Mouse (Mus musculus): ENCODE data around the gene Col6a6. TPM values are rescaled to one million over a fixed set of nuclear protein-coding genes. Genes with fewer than 3 reads are reported as not detected.

Gene Col6a6
- polyA plus RNA-seq, 1 experiment from 2014 or later = 0.02 TPM

GRCm38 (mm10) chr9:105762274-105762673 is 65.7 kb downstream of the Col6a6 start:
- Histone ChIP-seq H3K27ac (no peak overlapping the region), H3K36me3 (replicated peaks) (no peaks in the 10 kb centered on the region), H3K9me3 (no peaks in the 10 kb centered on the region), H3K4me3 (no peak overlapping the region), H3K27me3 (ENCODE audit: poor library complexity, severe bottlenecking) (no peaks in the 10 kb centered on the region), H3K4me1 (no peaks in the 10 kb centered on the region)
- 90% methylated on average over 7 of the region's 7 CpGs for WGBS
- no peak for DNase-seq (ENCODE audit: extremely low spot score, low spot score)

- Histone ChIP-seq H3K36me3 (replicated peaks) (no peaks in the 10 kb centered on the region), H3K4me3 (no peak overlapping the region)
- 85% methylated on average over 5 of the region's 5 CpGs for WGBS
These were observed 69.1 kb downstream of the Col6a6 start for GRCm38 (mm10) chr9:105758861-105759260.

GRCm38 (mm10) chr9:105758173-105758765 is 69.7 kb downstream of the Col6a6 start:
- no peaks in the 10 kb centered on the region for H3K36me3 ChIP-seq (replicated peaks)
- no peaks in the 10 kb centered on the region for H3K27me3 ChIP-seq (ENCODE audit: poor library complexity, severe bottlenecking)
- H3K9me3 ChIP-seq = no peaks in the 10 kb centered on the region
- 85% methylated on average over 14 of the region's 14 CpGs for WGBS
- H3K4me1 ChIP-seq = no peaks in the 10 kb centered on the region
- no peak overlapping the region for H3K4me3 ChIP-seq
- H3K27ac ChIP-seq = no peak overlapping the region
- no peak for DNase-seq (ENCODE audit: extremely low spot score, low spot score)

More at GRCm38 (mm10) chr9:105758861-105759260, 69.1 kb downstream of the Col6a6 start:
- Histone ChIP-seq H3K4me1 (no peaks in the 10 kb centered on the region), H3K9me3 (no peaks in the 10 kb centered on the region), H3K27me3 (ENCODE audit: poor library complexity, severe bottlenecking) (no peaks in the 10 kb centered on the region), H3K27ac (no peak overlapping the region)
- no peak for DNase-seq (ENCODE audit: extremely low spot score, low spot score)

GRCm38 (mm10) chr9:105754256-105754655 is 73.7 kb downstream of the Col6a6 start:
- Histone ChIP-seq H3K36me3 (replicated peaks) (no peaks in the 10 kb centered on the region), H3K27me3 (ENCODE audit: poor library complexity, severe bottlenecking) (no peaks in the 10 kb centered on the region), H3K9me3 (no peaks in the 10 kb centered on the region), H3K27ac (no peak overlapping the region), H3K4me1 (no peaks in the 10 kb centered on the region), H3K4me3 (no peak overlapping the region)
- WGBS = 66% methylated on average over 1 of the region's 1 CpGs
- DNase-seq (ENCODE audit: extremely low spot score, low spot score) = no peak

GRCm38 (mm10) chr9:105745861-105746260 is 82.1 kb downstream of the Col6a6 start:
- Histone ChIP-seq H3K36me3 (replicated peaks) (no peaks in the 10 kb centered on the region), H3K4me1 (no peaks in the 10 kb centered on the region), H3K27me3 (ENCODE audit: poor library complexity, severe bottlenecking) (no peaks in the 10 kb centered on the region), H3K9me3 (peaks cover 3% of the 10 kb centered on the region; the same call in 1 of the 2 replicates), H3K4me3 (no peak overlapping the region), H3K27ac (no peak overlapping the region)
- 89% methylated on average over 3 of the region's 3 CpGs for WGBS
- no peak for DNase-seq (ENCODE audit: extremely low spot score, low spot score)

GRCm38 (mm10) chr9:105740413-105740812 is 87.5 kb downstream of the Col6a6 start:
- Histone ChIP-seq H3K36me3 (replicated peaks) (no peaks in the 10 kb centered on the region), H3K4me1 (no peaks in the 10 kb centered on the region), H3K27me3 (ENCODE audit: poor library complexity, severe bottlenecking) (no peaks in the 10 kb centered on the region), H3K4me3 (no peak overlapping the region), H3K27ac (no peak overlapping the region), H3K9me3 (no peaks in the 10 kb centered on the region)
- no peak for DNase-seq (ENCODE audit: extremely low spot score, low spot score)
- 92% methylated on average over 2 of the region's 2 CpGs for WGBS

- 93% methylated on average over 9 of the region's 9 CpGs for WGBS
These were observed 88.5 kb downstream of the Col6a6 start for GRCm38 (mm10) chr9:105739446-105739845.

GRCm38 (mm10) chr9:105737448-105737847 is 90.5 kb downstream of the Col6a6 start:
- no peaks in the 10 kb centered on the region for H3K27me3 ChIP-seq (ENCODE audit: poor library complexity, severe bottlenecking)
- no peaks in the 10 kb centered on the region for H3K9me3 ChIP-seq
- 61% methylated on average over 8 of the region's 8 CpGs for WGBS
- H3K4me3 ChIP-seq = no peak overlapping the region
- no peak overlapping the region for H3K27ac ChIP-seq
- no peaks in the 10 kb centered on the region for H3K4me1 ChIP-seq
- DNase-seq (ENCODE audit: extremely low spot score, low spot score) = no peak
- H3K36me3 ChIP-seq (replicated peaks) = no peaks in the 10 kb centered on the region

More at GRCm38 (mm10) chr9:105739446-105739845, 88.5 kb downstream of the Col6a6 start:
- Histone ChIP-seq H3K9me3 (no peaks in the 10 kb centered on the region), H3K4me3 (no peak overlapping the region), H3K36me3 (replicated peaks) (no peaks in the 10 kb centered on the region), H3K27me3 (ENCODE audit: poor library complexity, severe bottlenecking) (no peaks in the 10 kb centered on the region), H3K4me1 (no peaks in the 10 kb centered on the region), H3K27ac (no peak overlapping the region)
- DNase-seq (ENCODE audit: extremely low spot score, low spot score) = no peak

GRCm38 (mm10) chr9:105735195-105735594 is 92.8 kb downstream of the Col6a6 start:
- no peak for DNase-seq (ENCODE audit: extremely low spot score, low spot score)
- Histone ChIP-seq H3K27ac (no peak overlapping the region), H3K9me3 (no peaks in the 10 kb centered on the region), H3K36me3 (replicated peaks) (no peaks in the 10 kb centered on the region), H3K4me3 (no peak overlapping the region), H3K4me1 (no peaks in the 10 kb centered on the region), H3K27me3 (ENCODE audit: poor library complexity, severe bottlenecking) (no peaks in the 10 kb centered on the region)
- WGBS = 88% methylated on average over 5 of the region's 5 CpGs

GRCm38 (mm10) chr9:105734651-105735050 is 93.3 kb downstream of the Col6a6 start:
- H3K9me3 ChIP-seq = no peaks in the 10 kb centered on the region
- H3K27ac ChIP-seq = no peak overlapping the region
- H3K36me3 ChIP-seq (replicated peaks) = no peaks in the 10 kb centered on the region
- no peak overlapping the region for H3K4me3 ChIP-seq
- H3K27me3 ChIP-seq (ENCODE audit: poor library complexity, severe bottlenecking) = no peaks in the 10 kb centered on the region
- WGBS = 92% methylated on average over 2 of the region's 2 CpGs
- no peaks in the 10 kb centered on the region for H3K4me1 ChIP-seq
- DNase-seq (ENCODE audit: extremely low spot score, low spot score) = no peak

GRCm38 (mm10) chr9:105731976-105732375 is 96.0 kb downstream of the Col6a6 start:
- no peaks in the 10 kb centered on the region for H3K36me3 ChIP-seq (replicated peaks)
- no peaks in the 10 kb centered on the region for H3K4me1 ChIP-seq
- H3K9me3 ChIP-seq = no peaks in the 10 kb centered on the region
- no peak for DNase-seq (ENCODE audit: extremely low spot score, low spot score)
- no peak overlapping the region for H3K27ac ChIP-seq
- no peak overlapping the region for H3K4me3 ChIP-seq
- WGBS = 89% methylated on average over 7 of the region's 7 CpGs
- no peaks in the 10 kb centered on the region for H3K27me3 ChIP-seq (ENCODE audit: poor library complexity, severe bottlenecking)

- Histone ChIP-seq H3K27ac (no peak overlapping the region), H3K27me3 (ENCODE audit: poor library complexity, severe bottlenecking) (no peaks in the 10 kb centered on the region), H3K4me3 (no peak overlapping the region), H3K4me1 (peaks cover 21% of the 10 kb centered on the region; the same call in 1 of the 2 replicates), H3K9me3 (no peaks in the 10 kb centered on the region), H3K36me3 (replicated peaks) (no peaks in the 10 kb centered on the region)
- DNase-seq (ENCODE audit: extremely low spot score, low spot score) = no peak
- 87% methylated on average over 4 of the region's 4 CpGs for WGBS
These were observed 107.5 kb downstream of the Col6a6 start for GRCm38 (mm10) chr9:105720430-105720829.

- Histone ChIP-seq H3K4me1 (peaks cover 21% of the 10 kb centered on the region; the same call in 1 of the 2 replicates), H3K27me3 (ENCODE audit: poor library complexity, severe bottlenecking) (no peaks in the 10 kb centered on the region), H3K27ac (no peak overlapping the region), H3K9me3 (no peaks in the 10 kb centered on the region), H3K4me3 (no peak overlapping the region), H3K36me3 (replicated peaks) (no peaks in the 10 kb centered on the region)
- 58% methylated on average over 5 of the region's 5 CpGs for WGBS
- DNase-seq (ENCODE audit: extremely low spot score, low spot score) = no peak
These were observed 108.0 kb downstream of the Col6a6 start for GRCm38 (mm10) chr9:105719851-105720395.

Measured in forebrain, embryonic 10.5 days (tissue).